Mouse (Mus musculus) liver, embryonic 14.5 days (tissue): Measurements from ENCODE around the gene Stra8.

Experiments
- CTCF ChIP-seq: IDR thresholded peaks from 2 replicates; pipeline ENCODE4 v1.5.1; 2016; ENCODE audit warnings: antibody characterized with exemption, low read depth, control low read depth
- EP300 ChIP-seq: IDR thresholded peaks from 2 replicates; pipeline ENCODE4 v1.6.1; 2016; ENCODE audit warnings: antibody characterized with exemption, low read depth

GRCm38 (mm10) chr6:34955862-34956241 is 35.9 kb downstream of the Stra8 start:
- TF ChIP-seq CTCF (no peak), EP300 (no peak)
